Mouse (Mus musculus): ENCODE measurements around the gene Klf6. TPM values are rescaled to one million over a fixed set of nuclear protein-coding genes. Genes with fewer than 3 reads are reported as not detected.

Klf6 gene
- 24.8 and 35.4 TPM in 2 replicates for polyA plus RNA-seq (2012; rRNA removed)

- DNase-seq (ENCODE audit: low read depth): no peak
Measured at GRCm38 (mm10) chr13:5861157-5862002, at the start of gene Klf6. Gene Klf6, plus strand, starts transcription at chr13:5861482.

GRCm38 (mm10) chr13:5813433-5813832 lies 47.8 kb upstream of the Klf6 start:
- no peak for DNase-seq (ENCODE audit: low read depth)

- DNase-seq (ENCODE audit: low read depth): no peak
Measured at GRCm38 (mm10) chr13:5817250-5817649, 44.0 kb upstream of the Klf6 start.

- DNase-seq (ENCODE audit: low read depth): no peak
Measured at GRCm38 (mm10) chr13:5819173-5819572, 42.1 kb upstream of the Klf6 start.

- no peak for DNase-seq (ENCODE audit: low read depth)
Measured at GRCm38 (mm10) chr13:5822586-5822985, 38.7 kb upstream of the Klf6 start.

- DNase-seq (ENCODE audit: low read depth): no peak
Measured at GRCm38 (mm10) chr13:5823150-5823549, 38.1 kb upstream of the Klf6 start.

- DNase-seq (ENCODE audit: low read depth): no peak
Measured at GRCm38 (mm10) chr13:5824189-5824815, 37.0 kb upstream of the Klf6 start.

GRCm38 (mm10) chr13:5826170-5826827 lies 35.0 kb upstream of the Klf6 start:
- no peak for DNase-seq (ENCODE audit: low read depth)

- DNase-seq (ENCODE audit: low read depth): no peak
Measured at GRCm38 (mm10) chr13:5831976-5832375, 29.3 kb upstream of the Klf6 start.

GRCm38 (mm10) chr13:5837174-5837777 lies 24.0 kb upstream of the Klf6 start:
- DNase-seq (ENCODE audit: low read depth): no peak

- no peak for DNase-seq (ENCODE audit: low read depth)
Measured at GRCm38 (mm10) chr13:5841418-5841817, 19.9 kb upstream of the Klf6 start.

- DNase-seq (ENCODE audit: low read depth): no peak
Measured at GRCm38 (mm10) chr13:5842911-5843310, 18.4 kb upstream of the Klf6 start.

- no peak for DNase-seq (ENCODE audit: low read depth)
Measured at GRCm38 (mm10) chr13:5843829-5844228, 17.5 kb upstream of the Klf6 start.

- no peak for DNase-seq (ENCODE audit: low read depth)
Measured at GRCm38 (mm10) chr13:5844338-5844737, 16.9 kb upstream of the Klf6 start.

- no peak for DNase-seq (ENCODE audit: low read depth)
Measured at GRCm38 (mm10) chr13:5845161-5845590, 16.1 kb upstream of the Klf6 start.

- DNase-seq (ENCODE audit: low read depth): no peak
Measured at GRCm38 (mm10) chr13:5845605-5846004, 15.7 kb upstream of the Klf6 start.

- no peak for DNase-seq (ENCODE audit: low read depth)
Measured at GRCm38 (mm10) chr13:5846860-5847259, 14.4 kb upstream of the Klf6 start.

- DNase-seq (ENCODE audit: low read depth): no peak
Measured at GRCm38 (mm10) chr13:5847736-5848135, 13.5 kb upstream of the Klf6 start.

GRCm38 (mm10) chr13:5860651-5861156 lies 578 bp upstream of the Klf6 start:
- no peak for DNase-seq (ENCODE audit: low read depth)

GRCm38 (mm10) chr13:5862003-5862625 lies 832 bp downstream of the Klf6 start:
- no peak for DNase-seq (ENCODE audit: low read depth)

GRCm38 (mm10) chr13:5862626-5863407 lies 1.5 kb downstream of the Klf6 start:
- DNase-seq (ENCODE audit: low read depth): no peak
